Mouse (Mus musculus) embryonic fibroblast, embryonic 13.5 days (primary cell): ENCODE measurements at regions not wholly inside any gene's neighbourhood (a gene's known extent, or its start where the extent isn't known, plus 50 kb on each side); places are given as distances from the start of the nearest gene placed in this dataset.

ENCODE experiments used
- H3K27ac ChIP-seq: 2 replicates; pipeline ENCODE4 v1.5.1; 2012; ENCODE audit warnings: low read length, control low read depth, inconsistent platforms; ENCODE audit not compliant: insufficient read depth
- H3K4me1 ChIP-seq: 2 replicates; pipeline ENCODE4 v1.6.1; 2011; ENCODE audit warnings: low read length; ENCODE audit not compliant: control insufficient read depth, insufficient read depth
- H3K4me3 ChIP-seq: 2 replicates; pipeline ENCODE4 v1.5.1; 2011; ENCODE audit warnings: mild to moderate bottlenecking, control low read depth, low read length; ENCODE audit not compliant: insufficient read depth
- CTCF ChIP-seq: IDR thresholded peaks from 2 replicates; pipeline ENCODE4 v1.5.1; 2011; ENCODE audit warnings: mild to moderate bottlenecking, control low read depth, low read length, moderate library complexity, borderline replicate concordance; ENCODE audit not compliant: insufficient read depth
- POLR2A ChIP-seq: IDR thresholded peaks from 2 replicates; pipeline ENCODE4 v1.6.1; 2011; ENCODE audit warnings: low read depth, mild to moderate bottlenecking, control low read depth, low read length, moderate library complexity

DNA sequence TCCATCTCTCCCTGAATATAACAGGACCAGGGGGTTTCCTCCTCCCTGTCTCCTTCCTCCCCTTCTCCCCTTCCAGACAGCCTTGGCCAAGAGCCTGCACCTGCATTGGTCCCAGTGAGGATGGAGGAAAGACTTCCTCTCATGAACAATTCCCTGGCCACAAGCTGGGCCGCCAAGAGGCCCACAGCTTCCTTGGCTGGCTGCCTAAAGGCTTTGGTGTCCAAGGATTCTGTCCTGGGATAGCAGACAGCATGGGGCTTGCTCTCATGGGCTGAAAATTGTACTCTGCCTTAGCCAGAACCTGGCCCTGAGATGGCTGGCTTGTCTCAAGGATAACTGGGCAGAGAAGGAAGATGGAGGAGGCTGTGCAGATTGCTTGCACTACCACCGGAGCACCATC, 390.3 kb upstream of the Dynlrb2 start:
- H3K27ac ChIP-seq: no peak overlapping the region
- no peak overlapping the region for H3K4me3 ChIP-seq
- H3K4me1 ChIP-seq: peaks cover 7% of the 10 kb centered on the region; the same call in 1 of the 2 replicates
- TF ChIP-seq POLR2A (no peak), CTCF (no peak)

DNA sequence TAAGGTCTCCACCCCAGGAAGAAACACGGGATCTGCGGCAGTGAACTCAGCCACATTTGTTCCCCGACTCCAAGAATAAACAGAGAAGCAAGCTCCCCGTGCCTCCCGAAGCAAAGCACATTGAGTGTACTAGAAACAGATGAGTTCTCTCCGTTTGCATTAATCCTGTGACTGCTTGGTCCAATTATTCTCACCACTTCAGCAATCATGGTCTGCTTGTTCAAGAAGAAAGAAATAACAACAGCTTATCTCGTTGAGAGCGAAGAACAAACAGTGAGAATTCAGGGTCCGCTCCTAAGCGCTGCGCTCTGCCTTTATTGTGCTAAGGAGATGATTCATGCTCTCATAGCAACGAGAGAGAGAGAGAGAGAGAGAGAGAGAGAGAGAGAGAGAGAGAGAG, 393.6 kb upstream of the Dynlrb2 start:
- no peak overlapping the region for H3K27ac ChIP-seq
- H3K4me3 ChIP-seq: no peak overlapping the region
- TF ChIP-seq CTCF (no peak), POLR2A (no peak)
- H3K4me1 ChIP-seq: no peaks in the 10 kb centered on the region

DNA sequence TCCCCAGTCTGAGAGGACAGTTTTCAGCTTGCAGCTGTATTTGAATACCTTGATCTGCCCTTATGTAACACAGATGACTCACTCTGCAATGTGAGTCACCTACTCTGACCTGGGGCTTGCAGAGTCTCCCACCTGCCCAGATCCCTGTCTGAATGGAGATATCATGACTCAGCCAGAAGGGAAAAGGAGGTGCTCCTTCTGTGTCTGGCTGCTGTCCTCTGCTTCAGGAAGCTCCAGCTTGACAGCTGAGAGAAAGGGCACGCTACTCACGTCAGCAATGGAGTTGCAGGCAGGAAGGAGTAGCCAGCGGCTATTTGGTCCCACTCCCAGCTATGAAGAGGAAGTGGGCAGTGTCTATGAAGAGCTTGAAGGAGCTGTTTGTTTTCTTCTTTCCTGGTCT, 389.1 kb upstream of the Maf start:
- no peak overlapping the region for H3K27ac ChIP-seq
- TF ChIP-seq CTCF: no peak
- no peak for TF ChIP-seq POLR2A
- no peak overlapping the region for H3K4me3 ChIP-seq
- H3K4me1 ChIP-seq: no peaks in the 10 kb centered on the region; the same call in 1 of the 2 replicates

DNA sequence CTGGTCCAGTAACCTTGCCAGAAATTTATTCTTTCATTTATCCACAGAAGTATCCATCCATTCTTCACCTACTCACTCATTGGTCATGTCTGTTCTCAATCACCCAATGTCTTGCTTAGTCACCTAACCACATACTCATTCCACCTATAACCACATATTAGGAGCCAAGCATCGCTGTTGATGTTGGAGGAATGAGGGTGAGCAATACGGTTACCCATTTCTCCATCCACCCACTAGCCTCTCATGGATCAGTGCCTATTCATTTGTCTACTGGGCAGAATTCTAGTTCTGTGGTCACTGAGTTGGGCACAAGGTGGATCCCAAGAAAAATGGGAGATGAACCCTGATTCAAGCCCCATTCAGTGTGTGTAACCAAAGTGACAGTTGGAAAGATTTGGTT, 375.6 kb upstream of the Maf start:
- peak overlapping the region; percentile 44; the same call in 1 of the 2 replicates for H3K27ac ChIP-seq
- no peak overlapping the region for H3K4me3 ChIP-seq
- peaks cover 14% of the 10 kb centered on the region for H3K4me1 ChIP-seq
- no peak for TF ChIP-seq POLR2A

GRCm38 (mm10) chr8:116078849-116079407, 371.3 kb upstream of the Maf start:
- TF ChIP-seq CTCF: no peak
- no peak for TF ChIP-seq POLR2A
- Histone ChIP-seq H3K4me1 (peaks cover 16% of the 10 kb centered on the region), H3K27ac (peak overlapping the region; percentile 78), H3K4me3 (no peak overlapping the region)

GRCm38 (mm10) chr8:116071497-116071896, 363.9 kb upstream of the Maf start:
- TF ChIP-seq CTCF (no peak), POLR2A (no peak)
- H3K4me1 ChIP-seq: peaks cover 4% of the 10 kb centered on the region; the same call in 1 of the 2 replicates
- no peak overlapping the region for H3K4me3 ChIP-seq
- no peak overlapping the region for H3K27ac ChIP-seq

GRCm38 (mm10) chr8:116069538-116069937, 361.9 kb upstream of the Maf start:
- no peak overlapping the region for H3K4me3 ChIP-seq
- no peaks in the 10 kb centered on the region; the same call in 1 of the 2 replicates for H3K4me1 ChIP-seq
- no peak overlapping the region for H3K27ac ChIP-seq
- TF ChIP-seq POLR2A (no peak), CTCF (no peak)

GRCm38 (mm10) chr8:116067978-116068375, 360.4 kb upstream of the Maf start:
- H3K27ac ChIP-seq: no peak overlapping the region
- no peak overlapping the region for H3K4me3 ChIP-seq
- no peak for TF ChIP-seq POLR2A
- TF ChIP-seq CTCF: no peak
- no peaks in the 10 kb centered on the region for H3K4me1 ChIP-seq

- Histone ChIP-seq H3K27ac (no peak overlapping the region), H3K4me3 (no peak overlapping the region), H3K4me1 (no peaks in the 10 kb centered on the region)
- TF ChIP-seq POLR2A (no peak), CTCF (no peak)
Measured at GRCm38 (mm10) chr8:116067182-116067977, 359.8 kb upstream of the Maf start.

DNA sequence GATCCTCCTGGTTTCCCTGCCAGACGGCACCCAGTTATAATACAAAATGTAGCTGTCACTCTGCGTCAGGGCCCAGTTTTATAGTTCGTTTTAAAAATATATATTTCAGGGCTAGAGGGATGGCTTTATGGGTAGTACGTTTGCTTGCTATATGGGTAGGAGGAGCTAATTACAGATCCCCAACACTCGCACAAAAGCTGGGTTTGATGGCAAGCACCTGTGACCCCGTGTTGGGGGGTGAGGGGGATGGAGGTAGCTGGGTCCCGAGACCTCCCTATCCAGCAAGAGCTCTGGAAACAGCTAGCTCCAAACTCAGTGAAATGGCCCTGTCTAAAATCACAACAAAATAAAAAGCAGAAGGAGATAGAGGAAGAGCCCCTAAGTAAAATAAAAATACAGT, 358.3 kb upstream of the Maf start:
- TF ChIP-seq POLR2A (no peak), CTCF (no peak)
- H3K4me3 ChIP-seq: no peak overlapping the region
- no peaks in the 10 kb centered on the region for H3K4me1 ChIP-seq

GRCm38 (mm10) chr8:116065327-116065726, 357.7 kb upstream of the Maf start:
- Histone ChIP-seq H3K4me1 (no peaks in the 10 kb centered on the region), H3K4me3 (no peak overlapping the region), H3K27ac (no peak overlapping the region)
- no peak for TF ChIP-seq CTCF
- TF ChIP-seq POLR2A: no peak

More for the DNA sequence above, 358.3 kb upstream of the Maf start:
- no peak overlapping the region for H3K27ac ChIP-seq
